Mouse (Mus musculus): Measurements from ENCODE around the gene Tmem208.

Gene Tmem208

GRCm38 (mm10) chr8:105353583-105354135, 27.5 kb downstream of the Tmem208 start:
- DNase-seq (ENCODE audit: low spot score in 2 of 2): no peak

GRCm38 (mm10) chr8:105354549-105354948, 28.4 kb downstream of the Tmem208 start:
- no peak for DNase-seq (ENCODE audit: low spot score in 2 of 2)

GRCm38 (mm10) chr8:105355179-105356024, 29.2 kb downstream of the Tmem208 start:
- DNase-seq (ENCODE audit: low spot score in 2 of 2): no peak

GRCm38 (mm10) chr8:105356681-105357080, 30.5 kb downstream of the Tmem208 start:
- DNase-seq (ENCODE audit: low spot score in 2 of 2): no peak

- no peak for DNase-seq (ENCODE audit: low spot score in 2 of 2)
Observed at GRCm38 (mm10) chr8:105359208-105359607, 33.1 kb downstream of the Tmem208 start.

GRCm38 (mm10) chr8:105359646-105360045, 33.5 kb downstream of the Tmem208 start:
- DNase-seq (ENCODE audit: low spot score in 2 of 2): no peak

- DNase-seq (ENCODE audit: low spot score in 2 of 2): no peak
Observed at GRCm38 (mm10) chr8:105361751-105362702, 35.9 kb downstream of the Tmem208 start.

- no peak for DNase-seq (ENCODE audit: low spot score in 2 of 2)
Observed at GRCm38 (mm10) chr8:105367107-105367506, 41.0 kb downstream of the Tmem208 start.

GRCm38 (mm10) chr8:105372473-105372872, 46.3 kb downstream of the Tmem208 start:
- no peak for DNase-seq (ENCODE audit: low spot score in 2 of 2)

- no peak for DNase-seq (ENCODE audit: low spot score in 2 of 2)
Observed at GRCm38 (mm10) chr8:105373032-105373431, 46.9 kb downstream of the Tmem208 start, which contains the start of gene Plekhg4. Gene Plekhg4, plus strand, starts transcription at chr8:105373274.

GRCm38 (mm10) chr8:105374513-105374966, 48.4 kb downstream of the Tmem208 start:
- DNase-seq (ENCODE audit: low spot score in 2 of 2): no peak

GRCm38 (mm10) chr8:105378673-105379072, 52.5 kb downstream of the Tmem208 start:
- DNase-seq (ENCODE audit: low spot score in 2 of 2): peak; percentile 53 to 77

- no peak for DNase-seq (ENCODE audit: low spot score in 2 of 2)
Observed at GRCm38 (mm10) chr8:105380308-105380707, 54.2 kb downstream of the Tmem208 start.

- DNase-seq (ENCODE audit: low spot score in 2 of 2): no peak
Observed at GRCm38 (mm10) chr8:105384070-105384469, 57.9 kb downstream of the Tmem208 start.
